Mouse (Mus musculus) ovary, postnatal 36 days (tissue): ENCODE data around the gene Lysmd1.
"Not testable (repeated sequence)": the region's sequence is repeated elsewhere in the genome, so short reads cannot be mapped to it uniquely, and the experiment has no call there.

Experiments
- DNase-seq: peaks from one replicate; pipeline ENCODE4 v3.0.0; 2022; ENCODE audit warnings: low spot score, mixed read lengths

Lysmd1 gene

GRCm38 (mm10) chr3:95133680-95134101, at the start of gene Lysmd1, which contains the start of gene Scnm1:
TSS of gene Lysmd1 (plus strand) at chr3:95134088.
TSS of gene Scnm1 (minus strand) at chr3:95134011.
- peak; percentile 87 for DNase-seq

DNA sequence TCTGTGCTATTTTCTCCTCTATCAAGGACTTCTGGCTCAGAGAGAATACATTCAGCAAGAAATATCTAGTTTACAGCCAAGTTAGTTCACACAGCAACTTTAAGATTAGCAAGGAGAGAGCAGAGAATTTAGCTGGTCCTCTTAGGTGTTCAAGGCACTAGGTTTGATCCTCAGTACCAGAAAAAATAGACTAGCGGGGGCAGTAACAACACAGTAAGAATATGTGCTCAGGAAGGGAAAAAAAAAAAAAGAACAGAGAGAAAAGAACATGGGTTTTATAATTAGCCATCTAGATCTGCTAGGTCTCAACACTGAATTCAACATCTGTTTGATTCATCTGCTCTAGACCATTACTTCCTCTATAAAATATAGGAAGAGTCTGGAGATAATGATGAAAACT, 45.8 kb upstream of the Lysmd1 start:
- no peak for DNase-seq

GRCm38 (mm10) chr3:95100854-95101253, 33.0 kb upstream of the Lysmd1 start:
- no peak for DNase-seq

- DNase-seq = no peak
These were observed 28.8 kb upstream of the Lysmd1 start for GRCm38 (mm10) chr3:95105121-95105520.

GRCm38 (mm10) chr3:95105586-95106337, 28.1 kb upstream of the Lysmd1 start:
- DNase-seq = no peak

DNA sequence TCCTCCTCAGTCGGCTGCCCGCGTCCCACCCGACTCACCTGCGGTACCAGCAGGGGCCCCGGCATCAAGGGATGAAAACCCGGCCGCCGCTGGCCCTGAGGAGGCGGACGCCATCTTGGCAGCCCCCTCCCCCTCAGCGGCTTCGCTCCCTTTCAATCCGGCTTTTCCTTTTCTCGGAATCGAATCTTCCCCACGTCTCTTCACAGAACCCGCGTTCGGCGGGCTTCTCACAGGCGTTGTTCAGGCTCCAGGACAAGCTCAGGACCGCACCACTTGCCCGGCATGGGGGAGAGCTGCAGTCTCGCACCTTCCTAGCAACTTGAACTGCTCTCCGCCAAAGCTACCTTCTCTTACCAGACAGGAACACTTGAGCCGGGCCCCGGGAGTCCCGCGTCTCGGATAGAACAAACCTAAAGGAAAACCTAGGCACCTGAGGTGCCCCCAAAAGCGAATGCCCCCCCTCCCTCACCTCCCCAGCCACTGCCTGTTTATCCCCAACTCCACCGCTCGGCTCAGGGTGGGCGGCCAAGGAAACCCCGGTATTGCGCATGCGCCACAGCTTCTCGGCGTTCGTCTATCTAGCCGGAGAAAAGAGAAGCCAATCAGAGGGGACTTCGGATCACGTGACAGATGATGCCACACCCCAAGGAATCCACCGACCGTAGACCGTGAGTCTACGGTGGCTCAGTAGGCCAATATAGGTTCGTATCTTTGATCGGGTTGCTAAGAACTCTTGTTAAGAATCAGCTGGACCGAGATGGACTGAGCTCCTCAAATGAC, 27.4 kb upstream of the Lysmd1 start, which contains the start of gene Pip5k1a:
TSS of gene Pip5k1a (minus strand) at position 593 of the 780 bp plus-strand sequence.
- DNase-seq = peak; percentile 94

GRCm38 (mm10) chr3:95107308-95107707, 26.6 kb upstream of the Lysmd1 start:
- DNase-seq = not testable (repeated sequence)

DNA sequence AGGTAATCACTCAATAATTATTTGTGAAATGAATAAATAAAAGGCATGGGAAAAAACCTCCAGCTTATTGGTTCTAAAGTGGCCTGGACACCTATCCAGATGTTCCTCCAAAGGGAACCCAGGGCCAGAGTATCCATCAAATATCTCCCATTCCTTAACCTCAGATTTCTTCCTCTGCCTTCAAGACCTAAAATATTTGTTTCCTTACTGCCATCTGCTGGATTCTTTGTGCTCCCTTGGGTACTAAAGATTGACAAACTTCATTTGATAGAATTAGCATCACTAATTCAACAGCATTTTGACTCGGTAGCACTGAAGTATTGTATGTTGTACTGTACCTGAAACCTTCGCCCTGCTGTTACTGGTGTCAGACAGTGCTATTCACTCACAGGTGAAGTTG, 26.0 kb upstream of the Lysmd1 start:
- DNase-seq = no peak

GRCm38 (mm10) chr3:95110911-95111726, 22.8 kb upstream of the Lysmd1 start, which contains the start of gene Vps72:
TSS of gene Vps72 (plus strand) at chr3:95111022.
- peak; percentile 88 for DNase-seq

DNA sequence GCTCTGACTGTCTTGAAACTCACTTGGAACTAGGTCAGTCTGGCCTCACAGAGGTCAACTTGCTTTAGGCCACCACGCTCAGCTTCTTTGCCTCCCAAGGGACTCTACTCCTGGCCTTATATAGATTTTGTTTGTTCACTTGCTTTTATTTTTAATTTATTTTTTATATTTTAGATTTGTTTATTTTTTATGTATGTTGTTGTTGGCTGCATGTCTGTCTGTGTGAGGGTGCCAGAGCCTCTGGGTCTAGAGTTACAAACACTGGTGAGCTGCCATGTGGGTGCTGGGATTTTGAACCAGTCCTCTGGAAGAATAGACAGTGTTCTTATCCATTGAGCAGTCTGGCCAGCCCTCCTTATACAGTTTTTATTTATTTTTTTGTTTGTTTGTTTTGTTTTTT, 21.1 kb upstream of the Lysmd1 start:
- DNase-seq = no peak

DNA sequence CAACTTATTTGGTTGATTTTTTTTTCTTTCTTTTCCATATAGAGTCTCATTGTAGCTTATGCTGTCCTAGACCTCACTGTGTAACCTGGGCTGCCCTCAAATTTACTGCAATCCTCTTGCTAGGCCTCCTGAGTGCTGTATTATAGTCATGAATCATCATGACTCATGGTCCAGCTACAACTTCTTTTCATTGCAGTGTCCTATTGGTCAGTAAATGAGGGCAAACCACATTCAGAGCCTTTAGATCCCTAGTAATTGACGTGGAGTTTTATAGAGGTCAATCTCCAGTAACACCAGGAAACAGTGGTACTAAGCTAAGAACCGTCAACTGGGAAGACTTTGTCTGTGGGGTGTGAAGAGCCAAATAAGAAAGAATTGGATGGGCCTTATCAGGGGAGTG, 16.1 kb upstream of the Lysmd1 start:
- no peak for DNase-seq

GRCm38 (mm10) chr3:95121580-95121979, 12.3 kb upstream of the Lysmd1 start:
- no peak for DNase-seq

DNA sequence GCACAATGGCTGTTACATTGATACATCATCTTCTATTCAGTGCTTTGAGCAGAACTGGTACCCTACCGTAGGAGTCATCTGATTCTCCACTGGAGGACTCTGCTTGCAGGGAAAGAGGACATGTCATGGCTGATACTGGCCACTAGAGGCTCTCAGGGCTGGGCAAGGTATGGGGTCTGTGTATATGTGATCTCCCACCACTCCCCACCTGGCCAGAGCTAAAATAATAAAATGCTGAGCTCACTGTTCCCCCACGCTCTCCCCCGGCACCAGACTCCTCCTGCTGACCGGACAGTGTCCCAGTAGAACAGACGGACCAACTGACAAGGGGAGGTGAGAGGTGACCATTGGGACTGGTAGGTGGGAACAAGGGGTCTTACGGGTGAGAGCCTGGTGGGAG, 9.6 kb upstream of the Lysmd1 start, which contains the start of gene Tmod4:
TSS of gene Tmod4 (plus strand) at position 231 of the 400 bp plus-strand sequence.
- no peak for DNase-seq

- DNase-seq = peak; percentile 54
These were observed 8.9 kb upstream of the Lysmd1 start for GRCm38 (mm10) chr3:95124972-95125371.

DNA sequence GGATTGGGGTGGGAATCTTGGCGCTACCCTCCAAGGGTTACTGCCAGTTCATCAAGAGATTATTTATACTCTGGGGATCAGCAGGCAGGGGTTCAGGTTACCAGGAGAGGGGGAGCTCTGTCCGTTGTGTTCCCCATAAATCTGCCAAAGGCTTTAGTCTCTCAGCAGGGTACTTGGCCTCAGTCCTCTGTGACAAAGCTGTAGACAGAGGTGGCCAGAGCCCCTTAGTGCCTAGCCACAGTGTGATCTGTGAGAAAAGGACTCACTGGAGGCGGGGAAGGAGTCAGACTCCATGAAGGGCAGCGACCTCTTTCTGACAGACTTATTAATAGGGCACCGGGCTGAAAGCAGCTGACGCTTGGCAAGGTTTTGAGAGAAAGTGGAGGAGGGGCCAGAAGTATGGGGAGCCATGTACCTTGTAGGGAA, 4.6 kb upstream of the Lysmd1 start:
- no peak for DNase-seq

DNA sequence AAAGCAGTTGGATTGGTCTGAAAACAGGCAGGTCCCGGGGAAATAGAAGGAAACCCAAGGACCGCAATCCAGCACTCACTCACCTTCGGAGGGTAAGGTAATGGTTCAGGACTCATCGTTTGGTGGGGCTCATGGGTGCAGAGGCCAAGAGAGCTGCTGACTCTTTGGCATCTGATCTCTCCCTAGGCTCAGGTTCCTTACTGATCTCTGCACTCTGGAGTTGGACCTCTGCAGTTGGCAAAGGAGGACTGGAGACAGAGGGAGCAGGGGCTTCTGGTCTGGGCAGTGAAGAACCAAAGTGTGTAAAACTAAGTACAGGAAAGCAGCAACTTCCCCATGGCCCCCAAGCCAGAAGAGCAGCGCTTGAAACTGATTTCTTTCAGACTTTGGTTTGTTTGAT, 3.8 kb upstream of the Lysmd1 start:
- DNase-seq = no peak

DNA sequence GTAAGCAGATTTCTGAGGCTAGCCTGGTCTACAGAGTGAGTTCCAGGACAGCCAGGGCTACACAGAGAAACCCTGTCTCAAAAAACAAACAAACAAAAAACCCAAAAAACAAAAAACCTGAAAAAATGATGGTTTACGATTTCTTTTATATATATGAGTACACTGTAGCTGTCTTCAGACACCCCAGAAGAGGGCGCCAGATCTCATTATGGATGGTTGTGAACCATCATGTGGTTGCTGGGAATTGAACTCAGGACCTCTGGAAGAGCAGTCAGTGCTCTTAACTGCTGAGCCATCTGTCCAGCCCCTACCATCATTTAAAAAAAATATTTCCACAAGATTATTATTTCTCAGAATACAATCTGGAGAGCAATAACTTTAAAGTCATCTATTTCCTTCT, 1.5 kb upstream of the Lysmd1 start:
- DNase-seq = not testable (repeated sequence)

- DNase-seq = no peak
These were observed 712 bp upstream of the Lysmd1 start for GRCm38 (mm10) chr3:95133176-95133575.

- not testable (repeated sequence) for DNase-seq
These were observed 245 bp downstream of the Lysmd1 start for GRCm38 (mm10) chr3:95134133-95134532.

GRCm38 (mm10) chr3:95135023-95135422, 1.1 kb downstream of the Lysmd1 start:
- peak; percentile 71 for DNase-seq

GRCm38 (mm10) chr3:95135433-95136052, 1.7 kb downstream of the Lysmd1 start:
- no peak for DNase-seq

- no peak for DNase-seq
These were observed 2.4 kb downstream of the Lysmd1 start for GRCm38 (mm10) chr3:95136336-95136735.
